Mouse (Mus musculus) embryo, embryonic 10 days (tissue): Measurements from ENCODE around the gene Usp12.
A peak's percentile ranks its signal among the peaks of the same experiment; 100 is the strongest.
"Not testable (repeated sequence)": the region's sequence is repeated elsewhere in the genome, so short reads cannot be mapped to it uniquely, and the experiment has no call there.

Experiments
- DNase-seq: peaks from one replicate; pipeline ENCODE4 v3.0.0-alpha.2; 2015; ENCODE audit warnings: low spot score

Gene Usp12

GRCm38 (mm10) chr5:146736970-146737495, 57.8 kb downstream of the Usp12 start:
- DNase-seq, result no peak

DNA sequence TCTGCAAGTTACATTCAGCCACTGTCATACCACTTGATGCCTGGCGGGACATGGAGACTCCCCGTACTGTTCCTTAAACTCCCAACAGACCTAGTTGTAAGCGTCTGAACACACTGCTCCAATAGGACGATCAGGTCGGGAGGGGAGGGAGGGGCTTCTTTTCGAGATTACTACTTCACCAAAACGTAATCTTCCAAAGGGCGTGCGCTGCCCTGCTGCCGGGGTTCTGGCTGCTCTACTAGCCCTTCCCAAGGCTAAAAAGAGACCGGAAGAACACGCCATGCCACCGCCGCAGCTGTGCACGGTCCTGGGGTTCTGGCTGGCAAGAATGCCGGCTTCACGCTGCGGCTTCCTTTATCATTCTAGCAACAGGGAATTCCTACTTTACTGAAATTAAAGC, 58.5 kb downstream of the Usp12 start:
- DNase-seq, result no peak

GRCm38 (mm10) chr5:146735054-146735453, 59.8 kb downstream of the Usp12 start:
- not testable (repeated sequence) for DNase-seq

- no peak for DNase-seq
These were observed 60.7 kb downstream of the Usp12 start for GRCm38 (mm10) chr5:146733888-146734640.

DNA sequence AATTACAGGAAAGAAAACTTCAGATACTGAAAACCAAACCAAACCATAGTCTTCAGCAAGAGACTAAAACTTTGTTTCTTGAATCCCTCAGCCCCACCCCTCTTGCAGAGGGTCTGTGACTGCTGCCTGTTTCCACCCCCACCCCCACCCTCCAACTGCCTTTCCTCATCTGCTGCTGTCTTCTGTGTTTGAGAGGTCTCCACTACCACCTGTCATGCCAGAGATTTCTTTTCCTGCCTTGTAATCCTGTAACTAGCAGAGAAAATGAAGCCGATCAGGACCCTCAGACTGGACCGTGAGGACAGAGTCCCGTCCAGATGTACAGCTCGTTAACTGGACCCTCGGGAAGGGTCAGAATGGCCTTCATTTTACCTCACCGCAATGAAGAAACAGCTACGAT, 61.4 kb downstream of the Usp12 start:
- no peak for DNase-seq

- DNase-seq, result no peak
These were observed 67.8 kb downstream of the Usp12 start for GRCm38 (mm10) chr5:146727006-146727405.

DNA sequence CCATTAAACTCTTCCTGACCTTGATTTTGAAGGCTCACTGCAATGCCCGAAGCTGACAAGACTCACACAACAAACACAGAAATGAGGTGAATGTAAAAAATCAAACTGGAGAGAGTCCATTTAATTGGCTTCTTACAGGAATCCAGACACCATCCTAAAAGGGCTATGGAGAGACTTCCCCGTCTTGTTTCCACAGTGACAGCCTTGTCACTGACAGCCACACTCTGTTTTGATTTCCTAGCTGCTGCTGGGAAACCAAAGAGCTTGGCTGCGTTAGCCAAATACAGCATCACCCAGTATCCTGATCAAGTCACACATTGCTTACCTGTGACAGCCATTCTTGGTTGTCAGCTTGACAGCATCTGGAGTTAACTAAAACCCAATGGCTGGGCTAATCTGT, 69.8 kb downstream of the Usp12 start:
- DNase-seq, result no peak

GRCm38 (mm10) chr5:146723452-146723851, 71.4 kb downstream of the Usp12 start:
- no peak for DNase-seq

DNA sequence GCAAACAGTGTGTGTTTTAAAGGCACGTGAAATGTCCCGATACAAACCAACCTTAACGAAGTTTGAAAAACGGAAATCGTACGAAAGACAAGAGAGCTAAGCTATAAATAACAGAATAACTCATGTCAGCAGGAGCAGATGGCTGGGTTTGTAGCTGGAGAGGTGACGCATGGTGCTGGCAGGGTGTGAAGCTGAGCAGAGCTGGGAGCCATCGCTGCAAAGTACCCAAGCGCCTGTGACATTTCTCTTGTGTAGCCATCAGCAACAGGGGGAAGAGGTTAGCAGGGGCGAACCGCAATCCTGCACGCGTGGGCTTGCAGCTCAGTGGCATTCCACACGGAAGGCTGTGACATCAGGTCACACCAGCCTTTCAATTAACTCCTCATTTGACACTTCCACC, 72.6 kb downstream of the Usp12 start:
- DNase-seq, result peak; percentile 23

DNA sequence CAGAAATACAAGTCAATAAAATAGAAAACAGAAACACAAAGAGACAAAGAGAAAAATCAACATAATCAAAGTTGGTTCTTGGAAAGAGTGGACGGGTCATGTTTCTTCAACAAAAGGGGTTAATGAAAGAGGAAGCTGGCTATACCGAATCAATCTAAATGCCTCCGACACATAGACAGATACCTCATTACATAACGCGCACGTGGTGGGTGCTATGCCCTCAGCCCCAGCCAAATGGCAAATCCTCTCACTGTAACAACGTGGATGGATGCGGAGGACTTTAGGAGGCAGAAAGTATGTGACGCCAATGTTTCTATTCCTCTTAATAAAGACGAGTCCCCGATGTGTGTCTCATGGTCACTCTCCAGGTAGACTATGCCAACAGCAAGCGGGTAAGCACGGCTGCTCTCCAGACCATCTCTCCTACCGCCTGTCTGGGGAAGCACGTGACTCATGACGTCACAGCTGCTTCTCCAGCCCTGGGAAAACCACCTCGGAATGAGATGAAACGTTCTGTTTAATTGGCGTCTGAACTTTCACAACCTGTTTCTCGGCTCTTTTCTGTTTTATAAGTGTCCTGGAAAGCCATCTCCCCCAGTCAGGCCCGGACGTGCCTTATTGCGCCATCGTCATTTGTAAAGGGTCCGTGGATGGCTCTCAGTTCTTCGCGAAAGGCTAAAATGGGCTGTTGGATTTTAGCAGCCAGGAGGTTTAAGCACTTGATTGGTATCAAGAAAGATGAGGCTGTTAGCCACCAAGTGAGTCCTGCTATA, 75.0 kb downstream of the Usp12 start:
- no peak for DNase-seq

- DNase-seq, result no peak
These were observed 81.0 kb downstream of the Usp12 start for GRCm38 (mm10) chr5:146713836-146714235.

- DNase-seq, result no peak
These were observed 81.7 kb downstream of the Usp12 start for GRCm38 (mm10) chr5:146713088-146713487.

GRCm38 (mm10) chr5:146712282-146712918, 82.4 kb downstream of the Usp12 start:
- DNase-seq, result no peak

- no peak for DNase-seq
These were observed 85.4 kb downstream of the Usp12 start for GRCm38 (mm10) chr5:146709361-146709760.

DNA sequence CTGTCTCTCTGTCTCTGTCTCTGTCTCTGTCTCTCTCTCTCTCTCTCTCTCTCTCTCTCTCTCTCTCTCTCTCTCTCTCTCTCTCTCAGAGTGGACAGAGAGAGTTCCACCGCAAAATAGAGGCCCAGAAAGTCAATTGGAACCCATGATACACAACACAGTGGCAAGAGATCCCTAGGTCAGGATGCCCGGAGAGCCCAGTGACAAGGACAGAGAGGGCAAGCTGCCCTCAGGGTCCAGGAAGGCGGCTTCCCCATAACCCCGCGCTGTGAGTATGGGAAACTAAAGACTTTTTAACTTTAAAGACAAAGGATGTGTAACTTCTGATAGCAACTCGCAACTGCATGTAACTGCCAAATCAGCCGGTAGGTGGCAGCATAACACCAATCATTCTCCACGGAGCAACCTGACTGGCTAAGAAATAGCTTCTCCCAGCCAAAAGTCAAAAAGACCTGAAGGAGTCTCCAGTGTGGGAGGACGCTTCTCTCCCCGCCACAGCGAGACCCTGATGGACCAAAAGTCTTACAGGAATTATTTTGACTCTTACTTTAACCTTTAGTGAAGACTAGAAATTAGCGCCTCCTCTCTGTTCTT, 88.9 kb downstream of the Usp12 start:
- peak; percentile 92 for DNase-seq

DNA sequence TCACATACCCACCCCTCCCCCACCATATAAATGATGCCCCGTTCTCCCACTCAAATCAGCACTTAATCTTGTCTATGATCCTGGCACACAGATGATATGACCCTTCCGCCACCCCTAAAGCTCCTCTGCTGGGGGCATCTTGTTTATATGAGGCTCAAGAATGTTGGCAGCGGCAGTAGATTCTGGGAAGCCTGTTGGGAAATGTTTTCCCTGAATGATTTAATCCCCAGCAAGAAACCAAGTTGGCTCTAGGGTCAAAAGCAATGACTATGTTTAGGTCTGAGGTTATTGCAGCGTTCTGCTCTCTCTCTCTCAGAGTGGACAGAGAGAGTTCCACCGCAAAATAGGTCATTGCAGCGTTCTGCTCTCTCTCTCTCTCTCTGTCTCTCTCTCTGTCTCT, 89.4 kb downstream of the Usp12 start:
- no peak for DNase-seq

DNA sequence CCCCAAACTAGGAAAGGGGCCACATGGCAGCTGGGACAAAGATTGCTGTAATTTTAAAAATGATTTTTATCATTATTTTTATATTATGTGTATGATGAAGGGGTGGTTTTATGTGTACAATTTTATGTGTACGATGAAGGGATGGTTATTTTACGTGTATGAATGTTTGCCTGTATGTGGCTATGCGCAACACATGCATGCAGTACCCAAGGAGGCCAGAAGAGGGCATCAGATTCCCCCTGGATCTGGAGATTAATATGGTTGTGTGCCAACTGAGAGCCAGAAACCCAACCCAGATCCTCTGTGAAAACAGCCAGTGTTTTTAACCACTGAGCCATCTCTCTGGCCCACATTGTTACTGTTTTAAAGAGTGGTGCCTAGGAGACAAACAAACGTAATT, 90.6 kb downstream of the Usp12 start:
- DNase-seq, result no peak

DNA sequence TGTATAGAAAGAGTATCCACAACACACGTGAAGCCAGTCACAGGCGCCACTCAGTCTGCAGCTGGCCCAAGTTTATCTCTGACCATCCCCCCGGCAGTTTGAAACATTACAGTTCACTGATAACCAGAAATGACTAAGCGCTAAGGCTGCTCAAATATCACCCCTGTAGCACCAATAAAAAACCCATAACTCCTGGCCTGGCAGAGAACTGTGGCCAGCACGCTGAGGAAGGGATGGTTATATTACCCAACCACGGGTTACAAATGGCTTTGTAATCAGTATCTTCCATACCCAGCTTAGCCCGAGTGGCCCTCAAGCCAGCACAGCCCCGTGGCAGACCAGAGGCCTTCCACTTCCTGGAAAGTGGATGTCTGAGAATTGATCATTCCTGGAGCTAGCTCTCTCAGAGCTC, 91.1 kb downstream of the Usp12 start:
- no peak for DNase-seq

DNA sequence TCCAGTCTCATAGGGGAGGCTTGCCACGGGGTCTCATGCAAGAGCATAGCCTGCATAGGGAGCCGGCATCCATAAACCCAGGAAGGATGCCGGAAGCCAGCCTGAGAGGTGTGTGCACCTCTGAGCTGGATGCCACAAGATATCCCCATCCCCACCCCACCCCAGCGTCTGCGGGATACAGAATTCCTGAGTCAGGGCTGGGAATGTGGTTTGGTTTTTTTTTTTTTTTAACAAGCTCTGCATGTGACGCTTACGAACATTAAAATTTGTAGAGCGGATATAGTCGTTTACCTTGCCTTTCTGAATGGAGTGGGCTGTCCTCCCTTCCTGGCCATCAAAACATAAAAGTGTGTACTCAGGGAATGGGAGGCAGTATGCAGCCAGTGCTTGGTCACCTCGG, 94.7 kb downstream of the Usp12 start:
- no peak for DNase-seq

GRCm38 (mm10) chr5:146699433-146700019, 95.3 kb downstream of the Usp12 start:
- DNase-seq, result no peak

GRCm38 (mm10) chr5:146695543-146695942, 99.3 kb downstream of the Usp12 start:
- no peak for DNase-seq

GRCm38 (mm10) chr5:146692976-146693361, 101.8 kb downstream of the Usp12 start:
- DNase-seq, result no peak
